Mouse (Mus musculus) myocyte (in vitro differentiated cells): ENCODE measurements around the gene Calml4.

Experiments used
- CEBPB ChIP-seq: IDR thresholded peaks from 2 replicates; pipeline ENCODE4 v1.6.1; 2011; ENCODE audit warnings: mild to moderate bottlenecking, moderate library complexity; ENCODE audit not compliant: poor library complexity, insufficient read depth, severe bottlenecking
- E2F4 ChIP-seq: IDR thresholded peaks from one replicate; pipeline ENCODE4 v1.6.1; 2011; ENCODE audit warnings: mild to moderate bottlenecking, control low read depth, moderate library complexity; ENCODE audit not compliant: insufficient read depth
- MAX ChIP-seq: IDR thresholded peaks from one replicate; pipeline ENCODE4 v1.6.1; 2011; ENCODE audit warnings: low read depth, mild to moderate bottlenecking, control low read depth
- MYOD1 ChIP-seq, 3 experiments: IDR thresholded peaks; one replicate each; pipeline ENCODE4 v1.6.1; 2011; ENCODE audit warnings: control low read depth in 2 of 3, low read depth in 2 of 3, mild to moderate bottlenecking in 2 of 3, moderate library complexity in 1 of 3; ENCODE audit not compliant: insufficient read length in 2 of 3, control insufficient read depth in 1 of 3
- MYOG ChIP-seq, 3 experiments: IDR thresholded peaks; one replicate each; pipeline ENCODE4 v1.6.1; 2011; ENCODE audit warnings: control low read depth in 2 of 3, low read depth in 2 of 3, mild to moderate bottlenecking in 2 of 3; ENCODE audit not compliant: insufficient read length in 2 of 3, control insufficient read depth in 1 of 3, insufficient read depth in 1 of 3
- POLR2A ChIP-seq: IDR thresholded peaks from one replicate; pipeline ENCODE4 v1.6.1; 2011; ENCODE audit warnings: low read depth, mild to moderate bottlenecking, control low read depth, moderate library complexity; ENCODE audit not compliant: insufficient read length
- POLR2AphosphoS2 ChIP-seq: IDR thresholded peaks from one replicate; pipeline ENCODE4 v1.6.1; 2011; ENCODE audit warnings: low read depth, control low read depth; ENCODE audit not compliant: insufficient read length
- REST ChIP-seq: IDR thresholded peaks from one replicate; pipeline ENCODE4 v1.6.1; 2011; ENCODE audit warnings: mild to moderate bottlenecking, control low read depth, moderate library complexity; ENCODE audit not compliant: insufficient read depth, insufficient read length
- SRF ChIP-seq: IDR thresholded peaks from one replicate; pipeline ENCODE4 v1.6.1; 2011; ENCODE audit warnings: low read depth; ENCODE audit not compliant: control insufficient read depth, insufficient read length
- TCF12 ChIP-seq: IDR thresholded peaks from one replicate; pipeline ENCODE4 v1.6.1; 2011; ENCODE audit warnings: mild to moderate bottlenecking, control low read depth; ENCODE audit not compliant: poor library complexity, insufficient read depth, severe bottlenecking
- USF1 ChIP-seq: IDR thresholded peaks from one replicate; pipeline ENCODE4 v1.6.1; 2011; ENCODE audit warnings: low read depth, mild to moderate bottlenecking, control low read depth, moderate library complexity

DNA sequence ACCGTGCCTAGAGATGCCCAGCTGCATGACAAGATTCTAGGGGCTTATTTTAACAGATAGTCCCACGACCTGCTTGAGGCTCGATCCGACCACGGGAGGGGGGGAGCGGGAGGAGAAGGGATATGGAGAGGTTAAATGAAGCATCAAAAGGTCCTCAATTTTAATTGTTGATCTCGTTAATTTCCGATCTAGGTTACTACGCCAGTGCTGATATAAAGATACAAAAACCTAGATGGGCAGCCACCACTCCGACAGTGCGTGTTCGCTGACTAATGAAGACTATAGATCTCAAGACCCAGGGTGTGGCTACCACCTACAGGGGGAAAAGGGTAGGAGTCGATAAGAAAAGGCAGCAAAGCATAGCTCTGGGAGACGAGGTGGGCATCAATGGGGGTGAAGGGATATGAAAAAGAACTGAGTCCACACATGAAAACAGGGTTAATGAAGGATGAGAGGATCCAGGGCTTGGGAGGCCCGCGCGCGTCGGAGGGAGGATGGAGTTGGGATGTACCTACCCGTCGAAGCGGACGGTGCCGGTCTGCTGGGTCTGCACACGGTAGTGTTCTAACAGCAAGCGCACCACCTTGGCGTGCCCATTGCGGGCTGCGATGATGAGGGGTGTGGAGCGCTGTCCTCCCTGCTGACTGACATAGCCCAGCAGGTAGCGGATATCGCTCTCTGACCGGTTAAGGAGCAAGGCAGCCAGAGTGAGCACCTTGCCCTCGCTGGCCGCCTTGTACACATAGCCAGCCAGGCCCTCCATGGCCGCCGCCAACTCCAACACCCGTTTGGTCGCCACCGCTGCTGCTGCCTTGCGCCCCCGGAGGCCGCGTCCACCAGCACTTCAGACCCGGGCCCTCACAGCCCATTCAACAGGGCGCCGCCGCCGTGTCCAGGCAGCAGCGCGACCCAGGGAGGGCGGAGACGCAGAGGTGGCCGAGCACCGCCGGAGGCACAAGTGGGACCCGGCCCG lies 47.1 kb upstream of the Calml4 start:
- TF ChIP-seq POLR2A (peak; percentile 38), MYOG (IDR thresholded peaks at IDR 0.05; ENCODE audit: control insufficient read depth in 1 of 3, insufficient read depth in 1 of 3, insufficient read length in 2 of 3, low read depth in 2 of 3) (no peak), TCF12 (no peak), POLR2AphosphoS2 (peak; percentile 57), MYOD1 (IDR thresholded peaks at IDR 0.05; ENCODE audit: control insufficient read depth in 1 of 3, insufficient read length in 2 of 3, low read depth in 2 of 3) (peak in 1 of 3 experiments; percentile 2), USF1 (no peak), REST (no peak), MAX (no peak), SRF (no peak), E2F4 (no peak), CEBPB (no peak)
